Mouse (Mus musculus): Measurements from ENCODE around the gene Gm14409.
"Not testable (repeated sequence)": the region's sequence is repeated elsewhere in the genome, so short reads cannot be mapped to it uniquely, and the experiment has no call there.

Gene Gm14409

DNA sequence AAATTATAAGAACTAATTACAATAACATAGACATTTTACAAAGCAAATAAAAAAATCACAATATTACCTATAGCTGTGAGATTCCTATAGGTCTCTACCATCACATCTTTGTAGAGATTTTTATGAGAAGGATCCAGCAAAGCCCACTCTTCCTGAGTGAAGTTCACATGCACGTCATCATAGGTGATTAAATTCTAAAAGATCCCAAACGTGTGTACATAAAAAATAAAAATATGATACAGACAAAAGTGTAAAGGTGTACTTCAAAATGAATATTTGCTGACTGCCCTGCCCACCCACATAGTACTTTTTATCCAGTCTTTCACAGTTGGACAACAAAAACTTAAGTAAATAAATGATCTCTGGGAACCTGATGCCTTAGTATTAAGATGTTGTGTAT, at the start of gene Gm14409:
Gm14409 (minus strand) TSS at position 101 of the 400 bp plus-strand sequence.
- DNase-seq (ENCODE audit: low read depth, low spot score), result not testable (repeated sequence)

DNA sequence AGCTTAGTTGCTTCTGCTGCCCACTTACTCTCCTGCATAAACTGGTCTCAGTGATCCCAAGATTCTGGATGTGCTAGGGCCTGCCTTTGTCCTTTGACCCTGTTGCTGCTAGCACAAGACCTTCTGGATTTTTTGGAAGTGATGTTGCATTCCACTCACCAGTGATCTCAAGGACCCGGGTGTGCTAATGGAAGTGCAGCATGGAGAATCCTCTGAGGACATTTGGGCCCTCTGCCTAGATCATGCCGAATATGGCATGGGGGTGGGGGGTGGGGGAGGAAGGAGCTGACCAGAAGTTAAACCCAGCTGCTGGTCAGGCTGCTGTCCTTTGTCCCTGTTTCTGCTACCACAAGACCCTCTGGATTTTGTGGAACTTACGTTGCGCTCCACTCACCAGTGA, 42.8 kb upstream of the Gm14409 start:
- not testable (repeated sequence) for DNase-seq (ENCODE audit: low read depth, low spot score)

DNA sequence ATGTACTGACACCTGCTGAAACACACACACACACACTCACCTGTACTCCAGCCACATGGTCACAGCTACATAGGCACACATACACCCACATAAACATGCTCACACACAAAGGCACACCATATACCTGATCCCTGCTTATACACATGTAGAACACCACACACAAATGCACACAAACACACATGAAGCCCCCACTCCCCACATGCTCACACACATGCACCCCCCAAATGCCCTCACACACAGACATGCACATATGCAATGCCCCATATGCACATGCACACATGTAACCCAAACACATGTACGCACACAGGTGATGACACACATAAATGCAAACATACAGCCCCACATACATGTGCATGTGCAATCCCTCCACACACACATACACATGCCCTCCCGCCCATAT, 38.1 kb upstream of the Gm14409 start:
- DNase-seq (ENCODE audit: low read depth, low spot score), result not testable (repeated sequence)

DNA sequence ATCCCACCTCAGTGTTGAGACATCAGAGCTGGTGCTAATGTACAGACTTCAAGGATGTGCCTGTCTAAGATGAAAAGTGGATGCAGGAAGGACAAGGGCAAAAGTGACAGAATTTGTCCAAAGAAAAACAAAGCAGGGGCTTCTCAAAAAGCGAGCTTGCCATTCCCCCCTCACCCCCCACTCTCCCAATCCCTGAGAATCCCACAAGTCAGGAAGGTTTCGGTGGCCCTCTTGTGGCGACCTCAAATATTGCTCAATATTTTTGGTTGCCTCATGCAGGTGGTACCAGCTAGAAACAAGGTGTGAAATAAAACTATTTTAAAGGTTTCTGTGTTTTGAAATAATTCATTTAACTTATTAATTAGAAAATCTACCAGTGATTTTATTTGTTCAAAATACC, 16.9 kb upstream of the Gm14409 start:
- DNase-seq (ENCODE audit: low read depth, low spot score), result not testable (repeated sequence)

DNA sequence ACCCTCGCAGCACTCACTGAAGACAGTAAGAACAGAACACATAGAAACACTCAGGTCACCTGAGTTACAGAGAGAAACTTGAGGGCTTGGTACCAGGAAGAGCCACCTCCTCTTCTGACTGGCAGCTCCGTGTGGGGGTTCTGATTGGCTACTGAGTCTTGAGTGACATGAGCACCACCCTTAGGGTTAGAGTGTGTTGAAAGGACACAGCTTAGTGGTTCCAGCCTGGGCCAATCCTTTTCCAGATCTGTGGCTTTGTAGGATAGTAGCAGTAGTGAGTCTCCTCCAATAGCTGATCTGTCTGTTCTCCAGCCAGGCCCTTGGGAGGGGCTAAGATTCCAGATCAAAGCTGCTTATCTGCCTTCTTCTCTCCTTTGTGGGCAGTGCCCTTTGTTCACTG, 10.9 kb upstream of the Gm14409 start:
- not testable (repeated sequence) for DNase-seq (ENCODE audit: low read depth, low spot score)

DNA sequence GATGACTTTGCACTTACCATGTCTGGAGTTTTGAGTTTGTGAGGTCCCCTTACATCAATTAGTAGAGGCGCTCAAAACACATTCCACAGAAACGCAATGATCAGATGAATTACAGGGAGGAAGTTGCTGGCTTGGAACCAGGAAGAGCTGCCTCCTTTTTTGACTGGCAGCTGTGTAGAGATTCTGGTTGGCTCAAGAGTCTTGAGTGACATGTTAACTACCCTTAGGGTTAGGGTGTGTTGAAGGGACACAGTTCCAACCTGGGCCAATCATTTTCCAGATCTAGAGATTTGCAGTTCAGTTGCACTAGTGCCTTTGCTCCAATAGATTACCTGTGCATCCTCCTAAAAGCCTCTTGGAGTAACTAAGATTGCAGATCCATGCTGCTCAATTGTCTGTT, 5.4 kb upstream of the Gm14409 start:
- not testable (repeated sequence) for DNase-seq (ENCODE audit: low read depth, low spot score)

DNA sequence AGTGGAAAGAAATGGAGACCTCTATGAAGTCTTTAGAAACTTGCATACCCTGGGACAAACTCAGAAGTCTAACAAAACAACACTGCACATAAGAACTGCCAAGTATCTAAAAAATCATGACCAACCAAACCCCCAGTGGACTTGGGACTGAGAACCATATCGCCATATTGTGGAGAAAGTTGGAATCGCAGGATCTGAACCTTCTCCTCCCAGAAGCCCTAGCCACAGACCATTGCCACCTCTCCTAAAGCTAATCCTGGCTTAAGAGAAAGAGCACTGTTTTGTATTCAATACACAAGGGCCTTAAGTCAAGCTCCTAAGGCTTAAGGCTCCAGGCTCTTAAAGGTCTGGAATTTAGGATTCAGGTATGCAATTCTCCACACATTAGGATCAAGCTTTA, 19.4 kb downstream of the Gm14409 start:
- DNase-seq (ENCODE audit: low read depth, low spot score), result not testable (repeated sequence)

DNA sequence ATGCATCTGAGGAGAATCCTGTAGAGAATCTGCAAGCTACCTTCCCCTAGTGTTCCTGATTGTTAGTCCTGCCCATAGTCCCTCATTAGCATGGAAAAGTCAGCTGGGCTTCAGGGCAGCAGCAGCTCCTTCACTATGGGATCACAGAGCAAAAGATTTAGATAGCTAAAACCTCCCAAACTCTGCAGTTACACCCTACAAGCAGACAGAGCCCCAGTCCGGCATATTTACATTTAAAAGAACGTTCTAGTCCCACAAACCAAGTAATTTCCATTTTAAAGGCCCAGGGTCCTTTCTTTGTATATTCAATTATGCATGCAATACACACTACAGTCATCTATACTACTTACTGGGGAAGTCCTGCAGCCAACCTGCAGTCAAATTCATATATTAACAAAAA, 36.4 kb downstream of the Gm14409 start:
- DNase-seq (ENCODE audit: low read depth, low spot score), result not testable (repeated sequence)
